Mouse (Mus musculus) layer of hippocampus, postnatal 10 days (tissue): ENCODE measurements around the gene Sh2d6. TPM values are rescaled to one million over a fixed set of nuclear protein-coding genes. Genes with fewer than 3 reads are reported as not detected.
"Not testable (repeated sequence)": the region's sequence is repeated elsewhere in the genome, so short reads cannot be mapped to it uniquely, and the experiment has no call there.

Source experiments
- DNase-seq, 2 experiments: peaks; one replicate each; pipeline ENCODE4 v3.0.0; 2021; ENCODE audit warnings: low spot score in 2 of 2
- total RNA-seq, 2 experiments: library from RNA; stranded (reverse); gene quantifications; 2 replicates each; pipeline ENCODE4 v1.2.3; 2021

Sh2d6 gene
- total RNA-seq, 2 experiments from 2014 or later: 0.67 to 0.78 TPM

DNA sequence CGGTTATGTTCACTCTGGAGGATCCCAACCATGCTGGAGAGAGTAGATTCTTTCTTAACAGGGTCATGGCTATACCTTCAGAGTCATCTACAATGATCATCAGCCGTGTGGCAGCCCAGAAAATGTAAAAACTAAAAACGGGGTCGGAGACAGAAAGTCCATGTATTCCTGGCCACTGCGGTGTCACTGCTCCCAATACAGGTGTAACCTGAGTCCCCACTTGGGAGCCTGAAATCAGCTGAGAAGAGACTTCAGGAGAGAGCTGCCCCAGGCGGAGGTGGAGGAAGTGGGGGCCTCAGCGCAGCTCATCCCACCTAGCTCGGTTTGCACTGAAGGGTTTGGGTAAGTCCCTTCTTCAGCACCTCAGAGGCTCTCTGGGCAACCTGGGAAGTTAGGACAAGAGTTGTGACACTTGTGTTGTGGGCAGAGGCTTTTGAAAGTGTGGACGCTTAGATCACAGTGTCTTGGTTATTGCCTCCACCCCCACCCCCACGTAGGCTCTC, 16.5 kb upstream of the Sh2d6 start:
- no peak for DNase-seq

DNA sequence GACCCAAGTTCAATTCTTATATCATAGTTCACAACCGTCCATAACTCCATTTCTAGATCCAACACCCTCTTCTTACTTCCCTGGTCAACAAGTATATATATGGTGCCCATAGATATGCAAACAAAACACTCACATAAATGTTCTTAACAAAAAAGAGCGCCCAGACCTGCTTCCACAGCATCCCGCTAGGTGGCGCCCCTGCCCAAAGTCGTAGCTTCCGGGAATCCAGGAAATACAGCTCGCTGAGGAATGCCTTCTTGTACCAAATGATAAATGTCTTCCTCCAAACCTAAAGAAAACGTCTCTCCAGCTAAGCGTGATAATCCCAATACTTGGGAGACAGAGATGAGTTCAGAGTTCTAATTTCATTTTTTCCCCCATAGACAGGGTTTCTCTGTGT, 13.7 kb upstream of the Sh2d6 start:
- peak; percentile 85 to 86 for DNase-seq

DNA sequence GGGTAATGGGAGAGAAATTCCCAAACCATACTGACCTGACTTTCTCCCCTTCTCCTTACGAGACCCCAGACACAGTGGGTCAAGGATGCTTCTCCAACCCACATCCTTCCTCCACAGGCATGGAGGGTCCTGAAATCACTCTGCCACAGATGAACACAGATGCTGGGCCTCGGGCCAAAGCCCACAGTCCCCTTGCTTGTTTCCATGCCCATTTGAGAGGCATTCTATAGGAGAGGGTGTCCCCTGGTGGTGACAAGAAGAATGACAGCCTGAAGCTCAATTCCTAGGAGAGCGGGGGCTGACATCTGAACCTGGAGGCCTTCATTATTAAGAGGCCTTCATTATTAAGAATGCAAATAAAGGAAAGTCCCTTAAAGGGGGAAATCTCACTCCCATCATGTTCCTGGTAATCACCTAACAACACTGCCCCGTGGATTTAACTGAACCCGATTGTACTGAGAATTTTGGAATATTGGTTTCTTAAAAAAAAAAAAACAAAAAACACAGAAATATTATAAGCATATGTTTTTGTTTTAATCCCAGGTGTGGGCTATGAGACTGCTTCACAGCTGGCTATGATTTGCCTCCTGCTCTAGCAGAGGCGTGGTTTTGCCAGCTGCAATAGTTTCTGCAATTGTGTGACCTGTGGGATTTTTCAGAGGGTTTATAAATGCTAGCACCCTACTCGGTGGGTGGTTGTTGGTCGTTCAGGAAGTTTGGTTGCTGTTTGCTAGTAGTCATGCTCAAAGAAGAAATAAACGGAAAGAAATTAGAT, 12.7 kb upstream of the Sh2d6 start:
- DNase-seq: peak; percentile 79 to 83

DNA sequence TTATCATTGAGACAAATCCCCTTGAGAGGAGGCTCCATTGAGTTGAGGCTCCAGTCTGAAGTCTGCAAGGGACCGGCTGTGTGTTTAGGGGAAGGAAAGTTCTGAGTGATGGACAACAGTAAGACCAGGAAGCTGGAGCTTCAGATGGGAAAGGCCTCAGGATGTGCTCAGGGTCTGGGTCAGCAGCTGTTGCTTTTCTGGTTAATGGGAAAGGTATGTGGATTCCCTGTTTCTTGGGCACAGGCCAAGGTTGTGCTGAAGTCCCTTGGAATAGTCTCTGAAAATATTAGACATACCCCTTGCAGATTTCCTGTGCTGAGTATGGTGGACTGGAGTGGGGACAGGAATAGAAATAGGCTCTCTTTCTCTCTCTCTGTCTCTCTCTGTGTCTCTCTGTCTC, 12.0 kb upstream of the Sh2d6 start:
- DNase-seq: not testable (repeated sequence)

DNA sequence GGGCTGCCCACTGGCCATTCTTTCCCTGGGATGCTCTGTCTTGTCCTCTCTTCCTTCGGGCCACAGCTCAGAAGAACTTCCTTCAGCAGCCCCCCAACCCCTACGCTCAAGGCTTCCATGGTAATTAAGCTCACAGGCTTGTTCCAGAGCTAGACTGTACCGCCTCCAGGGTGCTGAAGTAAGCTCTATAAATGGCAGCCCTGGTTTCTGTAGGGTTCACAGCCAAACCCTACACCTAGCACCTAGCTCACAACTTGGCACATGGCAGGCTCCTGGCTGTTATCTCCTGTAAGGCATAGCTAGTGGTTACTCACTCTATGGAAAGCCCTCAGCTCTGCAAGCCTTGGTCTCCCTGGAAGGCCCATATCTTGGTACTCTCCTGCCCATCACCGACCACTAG, 11.1 kb upstream of the Sh2d6 start:
- DNase-seq: no peak

DNA sequence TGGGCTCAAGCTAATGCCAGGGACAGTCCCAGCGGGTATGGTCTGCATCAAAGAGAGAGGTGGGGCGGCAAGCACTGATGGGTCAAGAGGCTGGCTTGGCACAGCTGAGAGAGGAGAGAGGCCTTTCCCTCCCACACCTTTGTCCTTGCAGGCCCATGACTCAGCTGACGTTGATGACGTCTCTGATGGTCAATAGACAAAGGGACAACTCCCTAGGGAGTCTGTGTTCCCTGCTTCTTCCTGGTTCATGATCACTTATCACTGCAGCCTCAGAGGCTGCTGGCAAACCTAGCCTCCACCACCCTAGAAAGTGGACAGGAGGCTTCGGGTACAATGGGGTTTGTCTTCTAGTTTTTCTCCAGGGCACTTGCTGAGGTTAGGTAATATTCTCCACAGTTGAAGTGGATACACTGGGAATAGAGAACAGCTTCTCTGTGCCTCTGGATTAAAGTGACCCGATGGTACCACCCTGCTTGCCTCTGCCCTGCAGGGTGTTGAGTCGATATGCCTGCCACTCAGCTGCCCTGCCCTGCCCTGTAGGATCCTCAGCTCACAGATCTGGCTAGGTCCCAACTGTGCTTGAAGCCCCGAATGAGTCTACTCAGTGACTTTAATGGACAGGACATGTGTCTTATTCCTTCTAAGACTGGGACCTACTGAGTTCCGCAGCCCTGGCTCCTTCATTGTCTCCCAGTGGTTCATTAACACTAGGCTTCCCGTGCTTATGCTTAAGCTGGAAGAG, 7.1 kb upstream of the Sh2d6 start:
- DNase-seq: no peak

DNA sequence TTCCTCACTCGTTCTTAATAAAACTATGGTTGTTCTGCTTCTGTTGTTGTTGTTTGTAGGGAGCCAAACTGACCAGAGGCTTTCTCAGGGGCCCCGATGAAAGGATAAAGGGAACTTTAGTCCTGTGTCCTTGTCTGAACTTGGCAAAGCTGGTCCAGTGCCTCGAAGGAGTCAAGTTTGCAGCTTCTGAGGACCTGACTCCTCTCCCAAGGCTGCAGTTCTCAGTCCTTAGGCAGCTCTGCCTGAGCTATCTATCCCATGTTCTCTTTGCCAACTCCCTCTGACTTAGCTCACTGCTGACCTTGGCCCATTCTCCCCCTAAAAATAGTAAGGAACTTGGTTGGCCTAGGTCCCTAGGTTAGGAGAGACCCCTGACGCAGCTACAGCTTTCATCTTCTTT, 5.6 kb upstream of the Sh2d6 start:
- no peak for DNase-seq

DNA sequence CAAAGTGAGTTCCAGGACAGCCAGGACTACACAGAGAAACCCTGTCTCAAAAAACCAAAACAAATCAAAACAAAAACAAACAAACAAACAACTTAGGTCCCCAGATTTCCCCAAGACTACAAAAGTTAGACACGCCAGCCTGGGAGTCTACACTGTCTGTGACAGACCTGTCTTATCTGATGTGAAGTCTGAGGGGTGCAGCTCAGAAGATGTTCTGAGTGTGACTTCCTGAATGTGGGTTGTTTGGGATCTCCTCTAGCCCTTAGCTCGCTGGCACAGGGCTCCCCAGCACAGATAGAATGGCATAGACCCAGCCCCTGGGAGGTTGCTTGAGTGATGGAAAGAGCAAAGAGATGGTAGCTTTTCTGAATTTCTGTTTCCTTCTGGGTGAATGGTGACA, 2.7 kb upstream of the Sh2d6 start:
- DNase-seq: no peak

DNA sequence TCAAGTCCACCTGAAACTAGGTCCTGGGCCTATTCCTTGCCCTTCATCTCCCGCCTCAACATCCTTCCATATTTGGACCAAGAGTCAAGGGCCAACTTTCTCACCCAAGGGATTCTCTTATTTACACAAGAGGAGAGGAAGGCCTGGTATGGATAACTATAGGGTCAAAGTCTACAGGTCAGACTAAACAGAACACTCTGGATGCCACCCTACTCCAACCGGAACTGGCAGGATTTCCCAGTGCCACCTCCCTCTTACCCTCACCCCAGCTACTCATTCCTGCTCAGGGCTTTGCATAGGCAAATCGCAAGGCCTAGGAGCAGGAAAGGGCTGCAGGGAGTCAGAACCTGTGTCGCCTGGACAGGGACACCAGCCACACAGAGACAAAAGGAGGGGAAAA, 1.7 kb upstream of the Sh2d6 start:
- no peak for DNase-seq

DNA sequence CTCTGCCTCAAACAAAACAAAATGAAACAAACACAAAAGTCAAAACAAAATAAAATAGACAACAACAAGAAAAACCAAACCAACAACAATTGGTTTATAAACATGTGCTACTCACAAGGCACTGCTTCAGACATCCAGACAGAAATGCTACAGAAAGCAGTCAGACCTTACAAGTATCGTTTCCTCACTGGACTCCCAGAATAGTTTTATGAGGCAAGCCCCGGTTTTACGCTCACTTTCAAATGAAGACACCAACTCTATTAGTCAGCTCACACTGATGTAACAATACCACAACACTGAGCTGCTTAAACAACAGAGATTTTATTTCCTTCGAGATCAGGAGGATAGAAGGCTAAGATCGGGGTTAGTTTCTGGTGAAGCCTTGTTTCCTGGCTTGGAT, 781 bp upstream of the Sh2d6 start:
- no peak for DNase-seq

DNA sequence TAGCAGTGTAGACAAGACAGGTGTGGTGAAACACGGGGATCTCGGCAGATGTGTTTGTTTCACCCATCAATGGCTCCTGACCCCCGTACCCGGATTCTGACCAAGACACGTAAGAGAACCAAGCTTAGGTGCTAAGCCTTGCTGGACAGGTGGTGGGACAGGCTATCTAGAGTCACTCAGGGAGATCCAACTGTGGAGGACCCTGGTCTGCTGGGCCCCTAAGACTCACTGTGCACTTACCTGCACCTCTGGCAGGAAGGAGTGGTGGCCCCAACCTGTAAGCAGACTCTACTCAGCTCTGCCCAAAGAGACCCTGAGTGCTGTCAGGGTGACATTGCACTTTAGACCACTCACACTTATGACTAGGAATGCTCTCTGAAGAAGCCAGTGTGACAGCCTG, 603 bp downstream of the Sh2d6 start:
- DNase-seq: no peak

DNA sequence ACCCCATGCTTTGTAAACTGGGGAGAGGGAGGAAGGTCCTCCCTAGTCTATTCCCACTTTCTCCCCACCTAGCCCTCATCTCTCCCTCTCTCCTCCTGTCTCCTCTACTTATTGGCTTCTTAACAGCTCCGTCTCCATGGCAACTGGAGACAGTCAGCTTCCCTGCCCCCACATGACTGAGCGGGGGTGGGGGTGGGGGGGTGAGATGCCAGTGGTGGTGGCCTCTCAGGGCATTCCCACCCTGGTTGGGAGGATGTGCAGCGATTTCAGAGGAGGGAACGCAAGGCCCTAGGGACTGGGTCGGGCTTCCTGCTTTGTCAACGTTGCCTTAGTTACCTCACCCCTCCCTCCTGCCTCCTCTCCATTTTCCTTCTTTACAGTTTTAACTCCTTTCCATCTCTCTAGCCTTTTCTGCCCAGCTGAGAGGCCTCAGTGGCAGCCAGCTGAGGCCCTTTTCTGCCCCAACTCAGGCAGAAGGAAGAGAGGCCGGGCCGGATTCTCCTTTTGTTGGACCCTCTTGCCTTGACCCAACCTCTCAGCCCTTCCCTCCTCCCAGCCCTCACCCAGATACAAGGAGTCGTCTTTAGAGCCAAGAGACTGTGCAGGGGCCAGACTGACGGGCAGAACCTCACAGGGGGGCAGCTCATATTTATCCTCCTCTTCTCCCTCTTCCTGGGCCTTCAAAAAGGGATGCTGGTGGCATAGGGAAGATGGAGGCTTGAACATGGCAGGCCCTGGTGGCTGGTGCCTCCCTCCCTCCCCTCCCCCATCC, 1.4 kb downstream of the Sh2d6 start:
- peak in 1 of 2 experiments; percentile 67 for DNase-seq

DNA sequence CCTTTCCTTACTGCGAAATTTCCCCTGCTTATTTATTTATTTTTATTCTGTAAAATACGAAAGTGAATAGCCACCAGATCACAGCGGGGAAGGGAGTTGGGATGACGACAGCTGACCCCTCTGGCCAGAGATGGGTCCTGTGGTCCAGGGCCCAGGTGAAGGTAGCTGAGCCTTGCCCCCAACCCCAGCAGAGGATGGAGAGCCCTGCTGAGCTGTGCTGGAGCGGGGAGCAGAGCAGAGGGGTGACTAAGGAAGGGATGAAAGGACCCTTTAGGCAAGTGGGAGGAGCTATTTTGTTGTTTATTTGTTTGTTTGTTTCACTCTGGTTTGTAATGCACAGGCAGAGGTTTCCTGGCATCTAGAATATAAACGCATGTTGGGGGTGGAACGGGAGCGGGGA, 2.2 kb downstream of the Sh2d6 start:
- no peak for DNase-seq

DNA sequence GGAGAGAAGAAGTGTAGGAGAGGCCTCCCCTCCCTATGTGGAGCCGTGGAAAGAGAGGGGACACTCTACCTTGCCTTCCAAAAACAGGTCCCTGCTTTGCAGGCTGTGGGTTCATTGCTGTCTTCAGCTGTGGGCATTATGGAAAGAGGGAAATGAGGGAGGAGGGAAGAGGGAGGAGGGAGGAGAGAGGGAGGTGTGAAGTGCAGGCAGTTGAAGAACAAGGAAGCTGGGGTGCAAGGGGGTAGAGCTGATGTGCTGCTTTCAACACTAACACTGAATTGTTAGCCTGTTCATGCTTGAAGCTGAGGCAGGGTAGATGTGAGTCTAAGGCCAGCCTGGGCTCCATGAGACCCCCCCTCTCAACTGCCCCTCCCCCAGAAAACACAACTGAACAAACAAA, 2.7 kb downstream of the Sh2d6 start:
- DNase-seq: no peak

DNA sequence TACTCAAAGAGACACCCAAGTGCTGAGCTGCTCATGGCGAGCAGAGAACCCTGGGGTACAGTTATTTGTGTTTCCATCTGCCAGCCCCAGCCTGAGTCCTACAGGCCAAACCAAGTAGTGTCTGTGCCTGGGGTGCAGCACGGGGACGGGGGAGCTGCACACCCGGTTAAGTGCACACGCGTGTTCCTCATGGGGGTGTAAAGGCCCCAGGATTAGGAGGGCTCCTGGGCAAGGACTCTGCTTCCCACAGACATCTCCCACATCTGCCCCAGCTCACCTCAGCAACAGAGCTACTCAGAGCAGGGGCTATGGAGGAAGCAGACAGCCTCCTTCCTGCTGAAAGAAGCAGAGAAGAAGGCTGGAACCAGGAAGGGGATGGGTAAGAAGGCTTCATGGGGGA, 5.9 kb downstream of the Sh2d6 start:
- no peak for DNase-seq

DNA sequence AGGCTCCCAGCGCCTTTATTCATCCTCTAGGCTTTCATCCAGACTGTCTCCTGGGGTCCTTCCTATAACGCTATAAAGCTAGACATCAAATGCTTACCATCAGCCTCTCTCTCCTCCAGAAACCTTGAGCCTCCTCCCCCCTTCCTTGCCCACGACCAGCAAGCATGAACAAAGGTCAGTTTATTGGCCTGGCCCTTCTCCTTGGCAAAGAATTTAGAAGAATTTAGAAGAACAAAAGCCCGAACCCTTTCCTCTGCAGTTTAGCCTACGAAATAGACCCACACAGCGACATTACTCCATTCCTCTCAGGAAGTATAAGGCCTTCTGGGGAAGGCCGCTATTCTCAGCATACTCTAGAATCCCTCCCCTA, 8.5 kb downstream of the Sh2d6 start:
- DNase-seq: no peak

DNA sequence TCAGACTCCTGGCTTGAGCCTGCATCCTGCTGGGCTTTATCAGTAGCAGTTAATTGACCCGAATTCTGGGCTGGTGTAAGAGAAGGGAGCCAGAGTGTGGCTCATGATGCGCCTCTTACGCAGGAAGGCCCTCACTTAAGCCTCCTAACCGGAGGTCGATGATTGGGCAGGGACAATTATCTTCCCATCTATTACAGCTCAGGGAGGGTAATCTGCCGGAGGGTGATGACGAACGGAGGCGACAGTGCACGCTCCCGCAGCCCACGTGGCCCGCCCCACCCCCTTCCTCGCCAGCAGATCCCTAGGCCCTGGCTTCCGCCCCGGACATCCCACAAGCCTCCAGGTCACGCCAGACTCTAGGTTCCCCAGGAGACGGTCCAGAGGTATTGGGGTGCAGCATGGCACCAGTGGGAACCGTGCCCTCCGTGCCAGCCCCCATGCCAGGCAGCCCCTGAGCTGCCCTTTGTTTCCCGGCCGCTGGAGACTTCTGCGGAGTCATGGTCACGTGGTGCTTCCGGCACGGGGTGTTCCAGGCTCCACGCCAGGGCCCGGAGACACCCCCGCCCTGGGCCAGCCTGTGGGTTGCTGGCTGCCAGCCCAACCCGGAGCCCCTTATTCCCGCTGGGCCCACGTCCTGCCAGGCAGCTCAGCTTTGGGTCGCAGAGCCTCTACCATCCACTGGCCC, 9.0 kb downstream of the Sh2d6 start:
- peak; percentile 89 to 93 for DNase-seq

DNA sequence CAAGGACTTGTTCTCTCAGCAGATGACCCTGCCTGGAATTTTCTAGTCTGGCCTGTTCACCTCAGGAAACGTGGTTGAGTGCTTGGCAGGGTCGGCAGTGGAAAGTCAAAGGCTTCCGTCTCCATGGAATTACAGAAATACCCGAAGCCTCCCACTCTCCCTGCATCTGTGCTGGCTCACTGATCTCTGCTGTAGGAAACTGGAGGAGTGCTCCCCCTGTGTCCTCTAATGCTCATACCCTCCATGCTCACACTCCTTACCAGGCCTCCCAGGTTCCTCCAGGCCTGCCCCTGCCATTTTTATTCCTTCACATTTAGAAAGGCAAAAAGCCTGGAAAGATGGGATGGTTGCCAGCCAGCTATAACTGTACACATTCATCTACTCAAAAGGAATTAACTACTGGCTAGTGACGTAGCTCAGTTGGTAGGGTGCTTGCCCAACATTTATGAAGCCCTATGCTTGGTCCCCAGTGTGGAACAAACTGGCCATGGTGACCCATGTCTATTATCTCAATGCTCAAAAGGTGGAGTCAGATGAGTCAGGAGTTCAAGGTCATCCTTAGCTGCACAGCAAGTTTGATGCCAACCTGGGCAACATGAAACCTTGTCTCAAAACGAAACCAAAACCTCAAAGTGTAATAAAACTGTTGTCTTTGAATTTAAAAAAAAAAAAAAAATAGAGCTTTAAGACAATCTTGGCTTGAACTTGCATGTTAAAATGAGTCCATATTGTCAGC, 10.7 kb downstream of the Sh2d6 start:
- no peak for DNase-seq

DNA sequence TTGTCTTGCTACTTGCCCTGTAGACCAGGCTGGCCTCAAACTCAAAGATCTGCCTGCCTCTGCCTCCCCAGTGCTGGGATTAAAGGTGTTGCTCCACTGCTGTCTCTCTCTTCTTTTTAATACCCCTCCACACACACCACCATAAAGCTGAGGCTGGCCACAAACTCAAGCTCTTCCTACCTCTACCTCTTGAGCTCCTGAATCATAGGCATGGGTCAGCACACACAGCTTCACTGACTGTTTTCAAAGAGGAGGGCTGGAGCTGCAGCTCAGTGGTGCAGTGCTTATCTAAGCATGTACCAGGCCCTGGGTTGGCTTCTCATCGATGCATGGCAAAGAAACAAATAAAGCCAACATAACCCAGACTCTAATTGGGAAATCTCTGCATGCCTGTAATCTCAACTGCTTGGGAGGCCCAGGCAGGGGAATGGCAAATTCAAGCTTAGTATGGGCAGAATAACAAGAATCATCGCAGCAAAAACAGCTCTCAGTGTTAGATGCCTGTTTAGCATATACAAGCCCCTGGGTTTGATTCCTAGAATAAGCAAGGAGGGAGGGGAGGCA, 11.6 kb downstream of the Sh2d6 start:
- DNase-seq: no peak

DNA sequence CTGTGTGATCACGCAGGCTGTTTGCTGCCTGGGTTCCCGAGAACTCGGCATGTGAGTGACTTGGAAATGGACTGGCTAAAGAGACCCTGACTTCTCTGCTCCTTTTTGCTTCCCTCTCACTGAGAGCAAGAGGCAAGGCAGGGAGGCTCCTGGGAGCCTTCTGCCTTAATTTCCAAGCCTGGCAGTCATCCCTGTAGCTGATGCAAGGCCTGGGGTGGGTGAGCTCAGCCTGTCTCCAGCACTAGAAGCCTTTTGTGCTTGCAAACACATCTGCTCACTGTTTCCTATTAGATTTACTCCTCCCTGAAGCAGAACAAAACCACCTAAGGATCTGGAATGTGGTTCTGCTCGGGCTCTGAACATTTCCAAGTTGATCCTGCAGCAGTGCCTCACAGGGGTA, 12.9 kb downstream of the Sh2d6 start:
- no peak for DNase-seq
